Mouse (Mus musculus) heart, postnatal 0 days (tissue): ENCODE data around the gene Shisa3.

Experiments used
- CTCF ChIP-seq: IDR thresholded peaks from 2 replicates; pipeline ENCODE4 v1.5.1; 2016; ENCODE audit warnings: antibody characterized with exemption, control low read depth, low read depth
- EP300 ChIP-seq: IDR thresholded peaks from 2 replicates; pipeline ENCODE4 v1.6.1; 2016; ENCODE audit warnings: antibody characterized with exemption, low read depth

DNA sequence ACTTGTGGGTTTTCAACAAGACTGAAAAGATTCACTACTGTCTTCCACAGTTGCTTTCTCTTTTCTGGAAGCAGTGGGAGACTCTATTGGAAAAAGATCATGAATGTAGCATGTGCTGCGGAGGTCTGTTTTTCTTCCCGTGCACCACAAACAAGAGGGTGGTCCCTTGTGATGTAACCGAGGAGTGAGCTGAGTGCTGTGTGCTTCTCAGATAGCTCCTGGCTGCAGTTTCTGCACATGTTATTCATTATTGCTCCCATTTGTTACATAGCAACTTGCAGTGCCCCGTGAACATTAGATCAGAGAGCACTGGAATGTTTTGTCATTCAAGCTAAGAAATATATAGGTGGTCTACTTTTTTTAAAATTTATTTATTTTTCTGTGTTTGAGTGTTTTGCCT, 65.3 kb downstream of the Shisa3 start:
- TF ChIP-seq EP300 (no peak), CTCF (no peak)
